Mouse (Mus musculus) liver, adult 2 months (tissue): ENCODE results near the gene Memo1.
A peak's percentile ranks its signal among the peaks of the same experiment; 100 is the strongest.

Source experiments
- CTCF ChIP-seq: fragments of 200-500 bp; IDR thresholded peaks from 2 replicates; pipeline ENCODE4 v1.5.1; 2011; ENCODE audit warnings: low read depth, low read length, control low read depth
- POLR2A ChIP-seq: fragments of 200-500 bp; IDR thresholded peaks from 2 replicates; pipeline ENCODE4 v1.6.1; 2011; ENCODE audit warnings: low read length, control low read depth; ENCODE audit not compliant: insufficient read depth; ENCODE audit errors: extremely low read depth

DNA sequence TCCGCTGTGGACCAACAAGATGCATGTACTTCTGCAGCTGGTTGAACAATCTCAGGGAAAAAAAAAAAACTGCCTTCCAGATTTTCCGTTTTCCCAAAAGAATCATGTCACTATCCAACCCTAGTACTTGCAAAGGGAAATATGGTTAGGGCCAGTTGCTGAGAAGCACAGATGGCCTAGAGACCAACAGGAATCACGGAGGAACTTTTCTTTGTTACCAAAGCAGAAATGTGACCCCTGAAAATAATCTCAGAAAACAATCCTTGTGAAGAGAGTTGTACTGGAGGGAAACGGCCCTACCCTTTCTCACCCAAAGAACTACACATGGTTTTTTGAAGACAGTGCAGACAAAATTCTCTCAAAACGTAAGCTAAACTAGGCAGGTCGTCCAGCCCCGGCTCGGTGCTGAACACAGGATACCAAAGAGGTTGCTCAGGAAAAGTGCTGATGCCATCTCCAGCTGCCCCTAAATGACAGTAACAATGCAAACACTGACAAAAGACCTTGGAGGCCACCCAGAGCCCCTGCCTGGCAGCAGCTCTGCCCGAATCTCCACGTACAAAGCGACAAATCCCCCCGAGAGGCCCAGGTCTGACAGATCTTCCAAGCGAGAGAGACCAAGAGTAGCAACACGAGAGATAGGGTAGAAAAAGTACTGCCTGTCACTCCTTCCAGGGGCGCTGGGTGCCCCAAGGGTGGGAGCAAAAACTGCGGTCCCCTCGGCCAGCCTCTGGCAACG is 1.5 kb downstream of the Memo1 start:
- TF ChIP-seq CTCF (0 out of 2 replicates have a peak, but pooled peaks have one; percentile 1), POLR2A (no peak)
